Mouse (Mus musculus) layer of hippocampus, postnatal 14 days (tissue): ENCODE measurements at regions not wholly inside any gene's neighbourhood (a gene's known extent, or its start where the extent isn't known, plus 50 kb on each side); places are given as distances from the start of the nearest gene placed in this dataset.
"Not testable (repeated sequence)": the region's sequence is repeated elsewhere in the genome, so short reads cannot be mapped to it uniquely, and the experiment has no call there.

Experiments used
- DNase-seq, 2 experiments: peaks; one replicate each; pipeline ENCODE4 v3.0.0; 2021 to 2022; ENCODE audit warnings: low spot score in 2 of 2, mixed read lengths in 1 of 2

GRCm38 (mm10) chr5:50343681-50344080, 284.9 kb upstream of the Adgra3 start:
- no peak for DNase-seq

GRCm38 (mm10) chr5:50309491-50309890, 250.7 kb upstream of the Adgra3 start:
- DNase-seq: no peak

- no peak for DNase-seq
Measured at GRCm38 (mm10) chr5:50303859-50304480, 245.2 kb upstream of the Adgra3 start.

- DNase-seq: no peak
Measured at GRCm38 (mm10) chr5:50293794-50294193, 235.0 kb upstream of the Adgra3 start.

GRCm38 (mm10) chr5:50290879-50291410, 232.1 kb upstream of the Adgra3 start:
- DNase-seq: no peak

- DNase-seq: no peak
Measured at GRCm38 (mm10) chr5:50260417-50260816, 201.6 kb upstream of the Adgra3 start.

GRCm38 (mm10) chr5:50258017-50258416, 199.2 kb upstream of the Adgra3 start:
- no peak for DNase-seq

GRCm38 (mm10) chr5:50234111-50234510, 175.3 kb upstream of the Adgra3 start:
- DNase-seq: no peak

- no peak for DNase-seq
Measured at GRCm38 (mm10) chr5:50216956-50217355, 158.2 kb upstream of the Adgra3 start.

GRCm38 (mm10) chr5:50215960-50216359, 157.2 kb upstream of the Adgra3 start:
- peak in 1 of 2 experiments; percentile 21 for DNase-seq

GRCm38 (mm10) chr5:50202307-50203010, 143.7 kb upstream of the Adgra3 start:
- DNase-seq: no peak

GRCm38 (mm10) chr5:50196423-50196822, 137.6 kb upstream of the Adgra3 start:
- peak in 1 of 2 experiments; percentile 3 for DNase-seq

GRCm38 (mm10) chr5:50195993-50196392, 137.2 kb upstream of the Adgra3 start:
- DNase-seq: no peak

- DNase-seq: no peak
Measured at GRCm38 (mm10) chr5:50189394-50189793, 130.6 kb upstream of the Adgra3 start.

GRCm38 (mm10) chr5:50182721-50183120, 123.9 kb upstream of the Adgra3 start:
- no peak for DNase-seq

GRCm38 (mm10) chr5:50156557-50156956, 97.8 kb upstream of the Adgra3 start:
- DNase-seq: no peak

GRCm38 (mm10) chr5:50155170-50155860, 96.5 kb upstream of the Adgra3 start:
- DNase-seq: not testable (repeated sequence)

GRCm38 (mm10) chr5:50146926-50147325, 88.1 kb upstream of the Adgra3 start:
- no peak for DNase-seq

GRCm38 (mm10) chr5:50145458-50146083, 86.8 kb upstream of the Adgra3 start:
- no peak for DNase-seq

GRCm38 (mm10) chr5:50130202-50130601, 71.4 kb upstream of the Adgra3 start:
- no peak for DNase-seq

- no peak for DNase-seq
Measured at GRCm38 (mm10) chr5:50128972-50129371, 70.2 kb upstream of the Adgra3 start.

- DNase-seq: no peak
Measured at GRCm38 (mm10) chr5:50126594-50126993, 67.8 kb upstream of the Adgra3 start.
